ENCODE assay signal across 10 mouse cellular contexts in genomic region chr12:12581271-12582186, GRCm38 (mm10).
DNase-seq lines count a peak whose midpoint lies in the region; ATAC-seq and TF ChIP-seq lines count a peak whose summit lies in the region.
"Had no signal": no experiment of that assay in that cellular context is flagged by ENCODE, and none has a peak within 500 bp of the region (broad histone marks: within the 10 kb centered on the region; RNA-seq: fewer than 3 reads in every experiment).

No protein-coding gene starts in this region.

- no peak overlapping the region for H3K4me2 ChIP-seq in liver, embryonic 12.5 days
- H3K4me2 ChIP-seq in forebrain, postnatal 0 days (ENCODE audit: low read depth): no peak overlapping the region
- peak overlapping the region; percentile 22; the same call in 1 of the 2 replicates for H3K4me2 ChIP-seq in midbrain, embryonic 14.5 days (ENCODE audit: low read length)

- no peaks in the 10 kb centered on the region for H3K36me3 ChIP-seq in liver, embryonic 12.5 days
- H3K36me3 ChIP-seq in forebrain, postnatal 0 days (ENCODE audit: insufficient read depth): no peaks in the 10 kb centered on the region
- no peaks in the 10 kb centered on the region for H3K36me3 ChIP-seq in midbrain, embryonic 14.5 days (ENCODE audit: control insufficient read depth, insufficient read depth, low read length)

- no peaks in the 10 kb centered on the region for H3K27me3 ChIP-seq in liver, embryonic 12.5 days (replicated peaks)
- no peaks in the 10 kb centered on the region for H3K27me3 ChIP-seq in forebrain, postnatal 0 days (ENCODE audit: insufficient read depth, low read length)
- no peaks in the 10 kb centered on the region for H3K27me3 ChIP-seq in midbrain, embryonic 14.5 days (ENCODE audit: control insufficient read depth, insufficient read depth, low read length)

- H3K4me1 ChIP-seq in liver, embryonic 12.5 days: peaks cover 20% of the 10 kb centered on the region
- peaks cover 24% of the 10 kb centered on the region for H3K4me1 ChIP-seq in forebrain, postnatal 0 days (ENCODE audit: insufficient read depth)
- peaks cover 15% of the 10 kb centered on the region for H3K4me1 ChIP-seq in midbrain, embryonic 14.5 days (ENCODE audit: control insufficient read depth, insufficient read depth, low read length)

- DNase-seq in liver: no peak
- peak; percentile 88 for DNase-seq in embryo, embryonic 10.5 days (ENCODE audit: low spot score)
- no peak for DNase-seq in forebrain, postnatal 0 days
- DNase-seq in midbrain, embryonic 14.5 days: peak; percentile 45
- DNase-seq in right cerebral cortex, adult 18-20 months: no peak
- no peak for DNase-seq in layer of hippocampus, postnatal 25 days (ENCODE audit: extremely low spot score in 1 of 2, low spot score in 1 of 2)
- no peak for DNase-seq in adrenal gland, adult 2 months
- DNase-seq: cerebellum, adult 18-20 months; kidney, adult 2 months had no signal

- H3K9me3 ChIP-seq in liver, embryonic 12.5 days (replicated peaks): no peaks in the 10 kb centered on the region
- no peaks in the 10 kb centered on the region for H3K9me3 ChIP-seq in forebrain, postnatal 0 days (ENCODE audit: low read length)
- H3K9me3 ChIP-seq in midbrain, embryonic 14.5 days (ENCODE audit: control insufficient read depth, low read length): no peaks in the 10 kb centered on the region

- no peak overlapping the region for H3K9ac ChIP-seq in liver, embryonic 12.5 days
- no peak overlapping the region for H3K9ac ChIP-seq in forebrain, postnatal 0 days
- H3K9ac ChIP-seq in midbrain, embryonic 14.5 days (replicated peaks; ENCODE audit: low read length): no peak overlapping the region

- 0 out of 2 replicates have a peak, but pooled peaks have one; percentile 13 for ATAC-seq in liver, embryonic 12.5 days
- peak; percentile 58 for ATAC-seq in forebrain, postnatal 0 days
- peak; percentile 78; the same call in 1 of the 2 replicates for ATAC-seq in midbrain, embryonic 14.5 days (ENCODE audit: low FRiP score, low TSS enrichment)

- 53% methylated on average over 19 of the region's 19 CpGs for WGBS in liver, embryonic 12.5 days (ENCODE audit: insufficient replicate concordance)
- WGBS in forebrain, postnatal 0 days: 15% methylated on average over 19 of the region's 19 CpGs
- WGBS in midbrain, embryonic 14.5 days: 6% methylated on average over 19 of the region's 19 CpGs

- H3K4me3 ChIP-seq in liver, embryonic 12.5 days: no peak overlapping the region
- no peak overlapping the region for H3K4me3 ChIP-seq in forebrain, postnatal 0 days (ENCODE audit: low read depth, low read length)
- H3K4me3 ChIP-seq in midbrain, embryonic 14.5 days (replicated peaks; ENCODE audit: low read depth, low read length): no peak overlapping the region

- no peak overlapping the region for H3K27ac ChIP-seq in liver, embryonic 12.5 days
- no peak overlapping the region for H3K27ac ChIP-seq in forebrain, postnatal 0 days (ENCODE audit: low read depth, low read length)
- no peak overlapping the region; the same call in 1 of the 2 replicates for H3K27ac ChIP-seq in midbrain, embryonic 14.5 days (replicated peaks; ENCODE audit: low read depth, low read length)

- TF ChIP-seq CTCF in forebrain, postnatal 0 days (IDR thresholded peaks at IDR 0.05; ENCODE audit: low read depth): no peak

Comparison
In these comparisons a context has a peak if more than half of its experiments do, and no peak if none do; other contexts are left out.
1. ATAC-seq: peak in every context shown above with its lines; median percentile 78 in midbrain, embryonic 14.5 days; 58 in forebrain, postnatal 0 days; 13 in liver, embryonic 12.5 days.
2. DNase-seq: peak in embryo, embryonic 10.5 days (single experiment) and midbrain, embryonic 14.5 days (single experiment); none in liver (single experiment), forebrain, postnatal 0 days (single experiment), right cerebral cortex, adult 18-20 months (single experiment), layer of hippocampus, postnatal 25 days (0 of 2) and adrenal gland, adult 2 months (single experiment).